Mouse (Mus musculus): ENCODE measurements around the gene Pdzd7. TPM values are rescaled to one million over a fixed set of nuclear protein-coding genes. Genes with fewer than 3 reads are reported as not detected.

Pdzd7 gene
- total and polyA plus RNA-seq, 2 experiments: 0.06 TPM; not detected in 1

DNA sequence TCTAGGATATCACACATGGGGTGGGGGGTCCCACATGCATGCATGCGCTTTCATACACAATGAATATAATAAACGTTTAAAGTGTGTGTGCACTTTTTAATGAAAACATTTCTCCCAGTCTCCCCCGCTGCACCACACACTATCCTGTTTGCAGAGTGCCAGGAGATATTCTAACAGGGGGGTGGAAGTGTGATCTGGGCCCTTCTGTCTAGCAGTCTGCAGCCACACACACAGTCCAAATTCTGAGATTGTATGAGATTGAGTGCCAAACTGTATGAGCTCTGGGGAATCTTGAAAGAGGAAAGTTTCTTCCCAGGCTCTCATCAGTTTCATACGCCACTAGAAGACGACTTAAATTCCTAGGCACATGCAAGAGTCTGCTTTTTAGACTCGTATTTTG lies 57.7 kb downstream of the Pdzd7 start:
- Histone ChIP-seq H3K4me1 (ENCODE audit: control insufficient read depth, insufficient read depth, low read length) (peaks cover 42% of the 10 kb centered on the region), H3K9ac (ENCODE audit: low read depth, low read length) (no peak overlapping the region), H3K27me3 (ENCODE audit: control insufficient read depth, insufficient read depth, low read length) (no peaks in the 10 kb centered on the region), H3K4me3 (ENCODE audit: insufficient read depth, low read depth, low read length) (no peak overlapping the region), H3K79me2 (ENCODE audit: control insufficient read depth, insufficient read depth, low read length) (peaks cover 3% of the 10 kb centered on the region; the same call in 1 of the 2 replicates), H3K36me3 (ENCODE audit: control insufficient read depth, insufficient read depth, low read length) (0 out of 2 replicates have a peak, but pooled peaks cover 2% of the 10 kb centered on the region), H3K27ac (replicated peaks; ENCODE audit: insufficient read depth, low read depth, low read length) (no peak overlapping the region; the same call in 1 of the 2 replicates)
- 45% methylated on average over 6 of the region's 6 CpGs for WGBS
- TF ChIP-seq POLR2A (IDR thresholded peaks at IDR 0.05; ENCODE audit: extremely low read depth, insufficient read depth, low read length) (no peak), CTCF (IDR thresholded peaks at IDR 0.05; ENCODE audit: low read depth, low read length) (no peak)
- no peak for DNase-seq (ENCODE audit: extremely low read depth, low read depth, low spot score)

DNA sequence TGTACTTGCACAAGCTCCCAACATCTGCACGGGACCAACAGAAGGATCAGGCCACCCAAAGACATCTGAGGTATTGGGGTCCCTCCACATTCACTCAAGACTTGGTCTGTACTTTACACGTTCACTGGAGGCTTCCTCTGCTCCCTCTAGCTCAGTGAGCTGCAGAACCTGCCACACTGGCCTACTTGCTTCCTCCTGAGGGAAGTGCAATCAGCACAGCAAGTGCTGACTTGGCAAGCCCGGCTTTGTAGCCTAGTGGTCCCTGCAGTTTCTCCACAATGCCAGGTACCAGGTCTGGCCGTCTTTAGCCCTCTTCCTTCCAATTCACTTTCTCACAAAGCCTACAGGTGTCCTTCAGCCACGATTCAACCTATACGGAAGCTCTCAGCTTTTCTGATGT lies 58.5 kb downstream of the Pdzd7 start:
- 83% methylated on average over 6 of the region's 6 CpGs for WGBS
- Histone ChIP-seq H3K4me3 (ENCODE audit: insufficient read depth, low read depth, low read length) (no peak overlapping the region), H3K36me3 (ENCODE audit: control insufficient read depth, insufficient read depth, low read length) (no peaks in the 10 kb centered on the region), H3K9ac (ENCODE audit: low read depth, low read length) (no peak overlapping the region), H3K4me1 (ENCODE audit: control insufficient read depth, insufficient read depth, low read length) (peaks cover 35% of the 10 kb centered on the region), H3K79me2 (ENCODE audit: control insufficient read depth, insufficient read depth, low read length) (peaks cover 3% of the 10 kb centered on the region; the same call in 1 of the 2 replicates), H3K27ac (replicated peaks; ENCODE audit: insufficient read depth, low read depth, low read length) (no peak overlapping the region), H3K27me3 (ENCODE audit: control insufficient read depth, insufficient read depth, low read length) (no peaks in the 10 kb centered on the region)
- DNase-seq (ENCODE audit: extremely low read depth, low read depth, low spot score): no peak
- TF ChIP-seq CTCF (IDR thresholded peaks at IDR 0.05; ENCODE audit: low read depth, low read length) (no peak), POLR2A (IDR thresholded peaks at IDR 0.05; ENCODE audit: extremely low read depth, insufficient read depth, low read length) (no peak)

DNA sequence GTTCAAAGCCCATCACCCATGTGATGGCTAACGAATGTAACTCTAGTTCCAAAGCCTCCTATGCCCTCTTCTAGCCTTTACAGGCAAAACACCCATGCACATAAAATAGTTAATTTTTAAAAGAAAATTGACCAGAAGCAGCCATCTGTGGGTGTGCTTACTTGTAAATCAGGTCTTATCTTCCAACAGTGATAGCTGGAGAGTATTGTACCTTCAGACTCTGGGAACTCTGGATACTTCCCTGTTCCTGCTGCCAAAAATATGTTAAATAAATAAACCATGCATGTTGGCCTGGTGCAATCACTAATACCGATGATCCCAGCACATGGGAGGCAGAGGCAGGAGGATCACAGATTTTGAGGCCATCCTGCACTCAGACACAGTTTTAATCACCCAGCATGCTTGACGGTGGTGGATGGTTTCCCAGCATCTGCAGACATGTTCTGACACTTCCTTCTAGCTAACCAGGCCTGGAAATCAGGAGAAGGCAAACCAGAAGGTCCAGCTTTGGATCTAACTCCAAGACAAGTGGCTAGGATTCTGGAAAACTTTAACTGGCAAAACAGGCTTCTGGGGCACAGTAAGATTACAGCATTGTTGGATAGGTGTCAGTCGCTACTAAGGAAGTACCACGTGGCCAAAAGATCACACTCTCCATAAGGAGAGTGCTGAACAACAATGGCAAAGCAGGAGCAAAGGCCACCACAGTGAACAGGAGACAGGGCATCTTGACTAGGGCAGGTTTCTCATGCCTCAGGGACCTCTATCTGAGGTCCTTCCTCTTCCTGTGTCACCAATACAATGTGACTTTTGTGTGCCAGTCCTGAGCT lies 60.1 kb downstream of the Pdzd7 start:
- no peak for TF ChIP-seq CTCF (IDR thresholded peaks at IDR 0.05; ENCODE audit: low read depth, low read length)
- no peak for TF ChIP-seq POLR2A (IDR thresholded peaks at IDR 0.05; ENCODE audit: extremely low read depth, insufficient read depth, low read length)
- Histone ChIP-seq H3K4me3 (ENCODE audit: insufficient read depth, low read depth, low read length) (no peak overlapping the region), H3K4me1 (ENCODE audit: control insufficient read depth, insufficient read depth, low read length) (peaks cover 28% of the 10 kb centered on the region), H3K79me2 (ENCODE audit: control insufficient read depth, insufficient read depth, low read length) (no peaks in the 10 kb centered on the region), H3K27ac (replicated peaks; ENCODE audit: insufficient read depth, low read depth, low read length) (peak overlapping the region; percentile 69), H3K36me3 (ENCODE audit: control insufficient read depth, insufficient read depth, low read length) (peaks cover 5% of the 10 kb centered on the region; the same call in 1 of the 2 replicates), H3K9ac (ENCODE audit: low read depth, low read length) (no peak overlapping the region), H3K27me3 (ENCODE audit: control insufficient read depth, insufficient read depth, low read length) (no peaks in the 10 kb centered on the region)
- 11% methylated on average over 5 of the region's 5 CpGs for WGBS
- peak; percentile 90 for DNase-seq (ENCODE audit: extremely low read depth, low read depth, low spot score)

DNA sequence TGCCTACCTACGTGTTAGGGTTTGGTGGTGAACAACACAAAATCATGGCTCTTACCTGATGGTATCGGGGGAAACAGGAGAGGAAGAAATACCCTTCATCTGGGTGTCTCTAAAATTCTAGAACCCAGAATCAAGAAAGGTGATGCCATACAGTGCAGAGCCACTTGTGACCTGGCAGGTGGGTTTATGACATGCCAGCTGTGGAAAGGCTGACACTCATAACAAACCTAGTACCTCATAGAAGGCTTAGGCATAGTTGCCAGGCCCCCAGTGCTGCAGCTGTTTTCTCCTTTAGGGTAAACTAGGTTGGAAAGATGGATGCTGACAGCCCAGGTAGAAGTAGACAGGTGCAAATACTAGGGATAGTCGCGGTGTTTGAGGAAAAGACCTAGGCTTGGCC lies 61.1 kb downstream of the Pdzd7 start:
- peaks cover 5% of the 10 kb centered on the region; the same call in 1 of the 2 replicates for H3K36me3 ChIP-seq (ENCODE audit: control insufficient read depth, insufficient read depth, low read length)
- H3K4me1 ChIP-seq (ENCODE audit: control insufficient read depth, insufficient read depth, low read length): peaks cover 28% of the 10 kb centered on the region
- H3K9ac ChIP-seq (ENCODE audit: low read depth, low read length): no peak overlapping the region
- peak overlapping the region; percentile 69 for H3K27ac ChIP-seq (replicated peaks; ENCODE audit: insufficient read depth, low read depth, low read length)
- no peak for TF ChIP-seq POLR2A (IDR thresholded peaks at IDR 0.05; ENCODE audit: extremely low read depth, insufficient read depth, low read length)
- TF ChIP-seq CTCF (IDR thresholded peaks at IDR 0.05; ENCODE audit: low read depth, low read length): no peak
- H3K79me2 ChIP-seq (ENCODE audit: control insufficient read depth, insufficient read depth, low read length): no peaks in the 10 kb centered on the region
- no peak for DNase-seq (ENCODE audit: extremely low read depth, low read depth, low spot score)
- H3K27me3 ChIP-seq (ENCODE audit: control insufficient read depth, insufficient read depth, low read length): no peaks in the 10 kb centered on the region
- 65% methylated on average over 4 of the region's 4 CpGs for WGBS
- H3K4me3 ChIP-seq (ENCODE audit: insufficient read depth, low read depth, low read length): no peak overlapping the region

DNA sequence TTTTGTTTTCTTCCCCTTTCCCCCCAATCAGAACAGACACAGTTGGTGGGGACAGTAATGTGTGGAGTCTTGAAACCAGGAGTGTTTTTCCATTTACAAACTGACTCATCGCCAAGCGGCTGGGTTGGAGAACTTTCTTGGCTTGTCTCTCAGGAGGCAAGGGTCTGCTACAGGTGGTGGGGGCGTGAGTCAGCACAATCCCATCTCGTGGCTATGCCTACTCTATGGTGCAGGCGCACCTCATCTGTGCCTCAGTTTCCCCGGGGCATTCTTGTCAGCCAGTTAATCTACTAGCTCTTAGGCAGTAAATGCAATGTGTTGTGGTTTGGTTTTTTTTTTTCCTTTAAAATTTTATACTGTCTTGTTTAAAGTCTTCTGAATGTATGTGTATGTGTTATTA lies 62.2 kb downstream of the Pdzd7 start:
- TF ChIP-seq CTCF (IDR thresholded peaks at IDR 0.05; ENCODE audit: low read depth, low read length): no peak
- TF ChIP-seq POLR2A (IDR thresholded peaks at IDR 0.05; ENCODE audit: extremely low read depth, insufficient read depth, low read length): no peak
- Histone ChIP-seq H3K27ac (replicated peaks; ENCODE audit: insufficient read depth, low read depth, low read length) (peak overlapping the region; percentile 50), H3K79me2 (ENCODE audit: control insufficient read depth, insufficient read depth, low read length) (no peaks in the 10 kb centered on the region), H3K9ac (ENCODE audit: low read depth, low read length) (no peak overlapping the region), H3K4me3 (ENCODE audit: insufficient read depth, low read depth, low read length) (no peak overlapping the region), H3K27me3 (ENCODE audit: control insufficient read depth, insufficient read depth, low read length) (no peaks in the 10 kb centered on the region), H3K4me1 (ENCODE audit: control insufficient read depth, insufficient read depth, low read length) (peaks cover 26% of the 10 kb centered on the region), H3K36me3 (ENCODE audit: control insufficient read depth, insufficient read depth, low read length) (peaks cover 11% of the 10 kb centered on the region)
- WGBS: 63% methylated on average over 6 of the region's 6 CpGs
- peak; percentile 32 for DNase-seq (ENCODE audit: extremely low read depth, low read depth, low spot score)
